Mouse (Mus musculus): ENCODE measurements around the gene Psip1. TPM values are rescaled to one million over a fixed set of nuclear protein-coding genes. Genes with fewer than 3 reads are reported as not detected.

Psip1 gene
- polyA plus RNA-seq, 1 experiment = 24.0 TPM

DNA sequence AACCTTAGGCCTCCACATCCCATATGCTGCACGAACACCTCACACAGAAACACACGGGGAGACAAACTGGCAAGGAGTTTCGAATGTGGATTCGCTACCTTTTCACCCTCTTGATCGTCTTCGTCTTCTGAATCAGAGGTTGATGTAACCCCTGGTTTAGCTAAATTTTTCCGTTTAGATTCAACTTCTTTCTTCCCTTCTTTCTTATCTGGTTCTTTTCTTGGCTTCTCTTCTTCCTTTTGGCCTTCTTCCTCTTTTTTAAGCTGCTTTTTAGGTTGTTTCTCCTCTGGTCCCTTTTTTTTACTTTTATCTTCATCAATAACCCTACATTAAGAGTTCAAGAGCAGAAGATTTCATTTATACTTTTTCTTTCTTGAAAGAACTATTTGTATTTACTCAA, 21.4 kb downstream of the Psip1 start:
- Histone ChIP-seq H3K27me3 (ENCODE audit: control insufficient read depth, insufficient read depth, insufficient read length) (no peaks in the 10 kb centered on the region), H3K36me3 (ENCODE audit: control insufficient read depth, insufficient read depth) (peaks cover 86% of the 10 kb centered on the region), H3K79me2 (ENCODE audit: control insufficient read depth, insufficient read depth) (no peaks in the 10 kb centered on the region), H3ac (ENCODE audit: control insufficient read depth, insufficient read length) (no peak overlapping the region), H3K4me3 (no peak overlapping the region), H3K4me2 (ENCODE audit: low read depth) (no peak overlapping the region)
- no peak for TF ChIP-seq MAX (IDR thresholded peaks at IDR 0.05; ENCODE audit: low read depth)
- no peak for TF ChIP-seq MYOD1 (IDR thresholded peaks at IDR 0.05; ENCODE audit: control insufficient read depth in 1 of 3, insufficient read length in 2 of 3, low read depth in 2 of 3)
- no peak for TF ChIP-seq CEBPB (IDR thresholded peaks at IDR 0.05; ENCODE audit: insufficient read depth, poor library complexity, severe bottlenecking)

DNA sequence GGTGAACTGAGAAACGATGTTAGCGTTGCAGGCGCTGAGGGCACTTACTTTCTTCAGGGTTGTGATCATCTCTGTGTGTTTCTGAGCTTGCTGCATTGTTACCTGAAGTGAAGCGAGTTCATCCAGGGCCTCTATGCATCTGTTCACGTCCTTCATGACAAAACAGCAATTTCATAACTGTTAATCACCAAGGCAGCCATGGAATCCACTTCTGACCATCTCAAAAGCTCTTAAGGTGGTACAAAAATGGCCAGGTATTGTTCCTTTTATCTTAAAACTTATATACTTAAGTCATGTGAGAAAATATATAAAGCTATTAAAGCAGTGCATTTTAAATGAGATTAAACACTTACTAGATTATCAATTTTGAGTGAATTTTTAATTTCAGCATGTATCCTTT, 26.2 kb downstream of the Psip1 start:
- no peaks in the 10 kb centered on the region for H3K27me3 ChIP-seq (ENCODE audit: control insufficient read depth, insufficient read depth, insufficient read length)
- TF ChIP-seq MAX (IDR thresholded peaks at IDR 0.05; ENCODE audit: low read depth) (no peak), REST (IDR thresholded peaks at IDR 0.05; ENCODE audit: insufficient read depth, insufficient read length) (no peak), MYOD1 (IDR thresholded peaks at IDR 0.05; ENCODE audit: control insufficient read depth in 1 of 3, insufficient read length in 2 of 3, low read depth in 2 of 3) (no peak), E2F4 (IDR thresholded peaks at IDR 0.05; ENCODE audit: insufficient read depth) (no peak)

DNA sequence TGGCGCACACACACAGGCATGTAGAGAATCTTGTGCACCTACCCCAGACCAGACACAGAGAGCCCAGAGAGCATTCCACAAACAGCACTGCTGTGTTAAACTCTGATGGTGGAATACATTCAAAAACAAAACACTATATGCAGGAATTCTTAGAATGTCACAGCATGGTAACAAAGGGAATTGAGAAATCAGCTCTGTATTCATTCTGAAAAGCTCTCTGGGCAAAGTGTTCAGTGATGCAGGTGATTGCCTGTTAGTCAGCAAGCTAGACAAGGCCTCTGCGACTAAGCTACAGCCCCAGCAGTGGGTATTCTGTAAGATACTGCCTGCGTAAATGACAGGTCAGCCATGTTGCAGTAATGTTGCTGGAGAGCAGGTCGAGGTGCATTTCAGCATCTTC, 35.5 kb downstream of the Psip1 start:
- TF ChIP-seq TCF12 (IDR thresholded peaks at IDR 0.05; ENCODE audit: insufficient read depth, poor library complexity, severe bottlenecking) (no peak), POLR2A (IDR thresholded peaks at IDR 0.05; ENCODE audit: insufficient read length, low read depth) (no peak), SRF (IDR thresholded peaks at IDR 0.05; ENCODE audit: control insufficient read depth, insufficient read length, low read depth) (no peak), MYOD1 (IDR thresholded peaks at IDR 0.05; ENCODE audit: control insufficient read depth in 1 of 3, insufficient read length in 2 of 3, low read depth in 2 of 3) (no peak), USF1 (IDR thresholded peaks at IDR 0.05; ENCODE audit: low read depth) (no peak), POLR2AphosphoS2 (IDR thresholded peaks at IDR 0.05; ENCODE audit: insufficient read length, low read depth) (no peak), E2F4 (IDR thresholded peaks at IDR 0.05; ENCODE audit: insufficient read depth) (no peak), CEBPB (IDR thresholded peaks at IDR 0.05; ENCODE audit: insufficient read depth, poor library complexity, severe bottlenecking) (no peak)
- Histone ChIP-seq H3K36me3 (ENCODE audit: control insufficient read depth, insufficient read depth) (peaks cover 49% of the 10 kb centered on the region), H3ac (ENCODE audit: control insufficient read depth, insufficient read length) (no peak overlapping the region), H3K27me3 (ENCODE audit: control insufficient read depth, insufficient read depth, insufficient read length) (no peaks in the 10 kb centered on the region), H3K79me2 (ENCODE audit: control insufficient read depth, insufficient read depth) (no peaks in the 10 kb centered on the region), H3K4me2 (ENCODE audit: low read depth) (no peak overlapping the region), H3K4me3 (no peak overlapping the region)

More for the DNA sequence above, 26.2 kb downstream of the Psip1 start:
- no peak overlapping the region for H3ac ChIP-seq (ENCODE audit: control insufficient read depth, insufficient read length)
- H3K79me2 ChIP-seq (ENCODE audit: control insufficient read depth, insufficient read depth) = no peaks in the 10 kb centered on the region
- no peak overlapping the region for H3K4me2 ChIP-seq (ENCODE audit: low read depth)
- no peak overlapping the region for H3K4me3 ChIP-seq
- peaks cover 88% of the 10 kb centered on the region for H3K36me3 ChIP-seq (ENCODE audit: control insufficient read depth, insufficient read depth)

DNA sequence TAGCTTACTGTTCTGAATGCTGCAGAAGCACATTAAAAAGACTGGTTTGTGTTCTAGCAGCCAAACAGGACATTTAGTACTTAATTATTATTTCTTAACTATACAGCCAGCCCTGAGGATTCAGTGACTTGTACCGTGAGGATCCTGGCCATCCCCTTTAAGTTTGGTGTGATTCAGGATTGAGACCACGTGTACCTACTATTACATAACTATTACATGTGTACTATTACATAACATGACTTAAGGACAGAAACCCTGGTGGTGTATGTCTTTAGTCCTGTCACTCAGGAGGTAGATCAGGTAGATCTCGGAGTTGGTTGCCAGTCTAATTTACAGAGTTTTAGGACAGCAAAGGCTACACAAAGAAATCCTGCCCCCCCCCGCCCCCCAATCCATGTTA, 45.2 kb downstream of the Psip1 start:
- no peak for TF ChIP-seq POLR2A (IDR thresholded peaks at IDR 0.05; ENCODE audit: insufficient read length, low read depth)
- TF ChIP-seq TCF3 (IDR thresholded peaks at IDR 0.05; ENCODE audit: insufficient read length, low read depth) = no peak
- TF ChIP-seq POLR2AphosphoS2 (IDR thresholded peaks at IDR 0.05; ENCODE audit: insufficient read length, low read depth) = no peak
- no peak for TF ChIP-seq SRF (IDR thresholded peaks at IDR 0.05; ENCODE audit: control insufficient read depth, insufficient read length, low read depth)
- no peak for TF ChIP-seq MYOD1 (IDR thresholded peaks at IDR 0.05; ENCODE audit: control insufficient read depth in 1 of 3, insufficient read length in 2 of 3, low read depth in 2 of 3)
- TF ChIP-seq MAX (IDR thresholded peaks at IDR 0.05; ENCODE audit: low read depth) = no peak
- Histone ChIP-seq H3K4me2 (ENCODE audit: low read depth) (no peak overlapping the region), H3K4me3 (no peak overlapping the region), H3K79me2 (ENCODE audit: control insufficient read depth, insufficient read depth) (peaks cover 12% of the 10 kb centered on the region), H3ac (ENCODE audit: control insufficient read depth, insufficient read length) (no peak overlapping the region), H3K27me3 (ENCODE audit: control insufficient read depth, insufficient read depth, insufficient read length) (no peaks in the 10 kb centered on the region), H3K36me3 (ENCODE audit: control insufficient read depth, insufficient read depth) (peaks cover 8% of the 10 kb centered on the region)

DNA sequence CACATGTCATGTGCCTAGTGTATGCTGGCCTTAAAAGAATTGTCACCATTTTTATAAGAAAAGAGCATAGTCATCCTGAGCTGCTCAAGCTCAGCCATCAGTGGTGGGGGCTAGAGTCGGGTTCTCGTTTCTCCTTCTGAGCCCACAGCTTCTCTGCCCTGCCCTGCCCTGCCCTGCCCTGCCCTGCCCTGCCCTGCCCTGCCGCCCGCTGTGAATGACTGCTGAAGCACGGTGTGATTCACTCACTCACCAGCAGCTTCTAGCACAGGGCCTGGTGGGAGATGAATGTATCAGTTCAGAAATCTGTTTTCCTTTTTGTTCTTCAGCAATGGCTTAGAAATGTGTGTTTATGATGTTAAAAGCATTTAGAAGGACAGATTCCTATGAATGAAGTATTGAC, 47.2 kb downstream of the Psip1 start:
- H3K4me3 ChIP-seq = no peak overlapping the region
- peaks cover 20% of the 10 kb centered on the region for H3K36me3 ChIP-seq (ENCODE audit: control insufficient read depth, insufficient read depth)
- H3ac ChIP-seq (ENCODE audit: control insufficient read depth, insufficient read length) = no peak overlapping the region
- H3K4me2 ChIP-seq (ENCODE audit: low read depth) = peak overlapping the region; percentile 53
- no peaks in the 10 kb centered on the region for H3K27me3 ChIP-seq (ENCODE audit: control insufficient read depth, insufficient read depth, insufficient read length)
- TF ChIP-seq USF1 (IDR thresholded peaks at IDR 0.05; ENCODE audit: low read depth) = no peak
- TF ChIP-seq POLR2AphosphoS2 (IDR thresholded peaks at IDR 0.05; ENCODE audit: insufficient read length, low read depth) = no peak
- no peak for TF ChIP-seq TCF12 (IDR thresholded peaks at IDR 0.05; ENCODE audit: insufficient read depth, poor library complexity, severe bottlenecking)
- peak in 1 of 3 experiments; percentile 48 for TF ChIP-seq MYOG (IDR thresholded peaks at IDR 0.05; ENCODE audit: control insufficient read depth in 1 of 3, insufficient read depth in 1 of 3, insufficient read length in 2 of 3, low read depth in 2 of 3)
- TF ChIP-seq MYOD1 (IDR thresholded peaks at IDR 0.05; ENCODE audit: control insufficient read depth in 1 of 3, insufficient read length in 2 of 3, low read depth in 2 of 3) = peak in 1 of 3 experiments; percentile 28
- H3K79me2 ChIP-seq (ENCODE audit: control insufficient read depth, insufficient read depth) = peaks cover 16% of the 10 kb centered on the region

DNA sequence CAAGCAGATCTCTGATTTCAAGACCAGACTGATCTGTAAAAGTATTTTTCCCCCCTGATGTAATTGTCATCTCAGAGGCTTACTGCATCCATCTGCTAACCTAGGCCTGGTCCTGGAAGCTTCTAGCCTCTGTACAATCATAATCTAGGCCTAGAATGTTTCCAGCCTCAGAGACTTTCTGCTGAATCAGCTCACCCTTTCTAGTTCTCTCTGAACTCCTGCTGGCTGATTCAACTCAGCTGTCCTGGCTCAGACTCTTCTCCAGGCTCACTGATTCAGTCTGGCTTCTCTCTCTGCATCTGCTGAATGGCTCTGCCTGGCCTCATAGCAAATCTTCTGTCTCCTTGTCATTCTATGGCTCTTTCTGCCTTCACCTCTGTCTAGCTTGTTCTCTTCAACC, 48.1 kb downstream of the Psip1 start:
- no peak overlapping the region for H3K4me3 ChIP-seq
- peak overlapping the region; percentile 38 for H3K4me2 ChIP-seq (ENCODE audit: low read depth)
- no peak for TF ChIP-seq TCF12 (IDR thresholded peaks at IDR 0.05; ENCODE audit: insufficient read depth, poor library complexity, severe bottlenecking)
- peak in 2 of 3 experiments; percentile 43 to 59 for TF ChIP-seq MYOG (IDR thresholded peaks at IDR 0.05; ENCODE audit: control insufficient read depth in 1 of 3, insufficient read depth in 1 of 3, insufficient read length in 2 of 3, low read depth in 2 of 3)
- TF ChIP-seq E2F4 (IDR thresholded peaks at IDR 0.05; ENCODE audit: insufficient read depth) = no peak
- peak in 1 of 3 experiments; percentile 5 for TF ChIP-seq MYOD1 (IDR thresholded peaks at IDR 0.05; ENCODE audit: control insufficient read depth in 1 of 3, insufficient read length in 2 of 3, low read depth in 2 of 3)
- peaks cover 17% of the 10 kb centered on the region for H3K79me2 ChIP-seq (ENCODE audit: control insufficient read depth, insufficient read depth)
- H3K27me3 ChIP-seq (ENCODE audit: control insufficient read depth, insufficient read depth, insufficient read length) = no peaks in the 10 kb centered on the region
- peaks cover 26% of the 10 kb centered on the region for H3K36me3 ChIP-seq (ENCODE audit: control insufficient read depth, insufficient read depth)
- H3ac ChIP-seq (ENCODE audit: control insufficient read depth, insufficient read length) = no peak overlapping the region

All from myocyte (in vitro differentiated cells).